ENCODE assay signal across 8 mouse cellular contexts in the genomic region with DNA sequence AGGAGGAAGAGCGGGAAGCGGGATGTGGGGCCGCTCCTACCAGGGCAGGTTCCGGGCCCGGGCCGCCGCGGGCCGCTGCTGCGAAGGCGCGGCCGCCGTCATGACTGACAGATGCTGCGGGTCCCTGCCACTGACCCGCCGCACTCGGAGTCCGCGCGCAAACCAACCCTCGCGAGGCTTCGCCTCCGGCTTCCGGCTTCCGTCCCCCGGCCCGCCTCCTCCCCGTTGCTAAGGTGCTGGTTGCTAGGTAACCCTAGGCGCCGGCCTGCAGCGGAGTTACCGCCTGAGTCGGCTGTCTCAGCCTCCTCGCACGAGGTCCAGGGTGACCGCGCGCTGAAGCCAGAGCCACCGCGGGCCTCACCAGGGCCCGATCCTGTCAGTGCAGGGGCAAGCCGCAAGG. TPM values are rescaled to one million over a fixed set of nuclear protein-coding genes. Genes with fewer than 3 reads are reported as not detected.
DNase-seq lines count a peak whose midpoint lies in the region; ATAC-seq and TF ChIP-seq lines count a peak whose summit lies in the region.

Gene Rfc5, minus strand, starts transcription at position 171 of the 400 bp plus-strand sequence.

- H3K9me3 ChIP-seq in CH12.LX (replicated peaks; ENCODE audit: low read length), result peaks cover 24% of the 10 kb centered on the region
- H3K9me3 ChIP-seq in forebrain, embryonic 12.5 days, result 0 out of 2 replicates have a peak, but pooled peaks cover 10% of the 10 kb centered on the region
- H3K9me3 ChIP-seq in heart, postnatal 0 days (replicated peaks; ENCODE audit: control insufficient read depth, low read length), result peaks cover 12% of the 10 kb centered on the region; the same call in 1 of the 2 replicates
- no peaks in the 10 kb centered on the region for H3K9me3 ChIP-seq in liver, embryonic 16.5 days (replicated peaks; ENCODE audit: control insufficient read depth, low read length)
- no peaks in the 10 kb centered on the region for H3K9me3 ChIP-seq in neural tube, embryonic 13.5 days

- H3K9ac ChIP-seq in CH12.LX (ENCODE audit: insufficient read depth, low read depth), result peak within 1 kb of the TSS; percentile 92
- peak within 1 kb of the TSS; percentile 88 for H3K9ac ChIP-seq in forebrain, embryonic 12.5 days
- peak within 1 kb of the TSS; percentile 63 for H3K9ac ChIP-seq in heart, postnatal 0 days (replicated peaks; ENCODE audit: low read depth, low read length)
- H3K9ac ChIP-seq in liver, embryonic 16.5 days (ENCODE audit: low read depth, low read length), result peak within 1 kb of the TSS; percentile 89
- H3K9ac ChIP-seq in neural tube, embryonic 13.5 days, result peak within 1 kb of the TSS; percentile 89

- peak; percentile 93 for TF ChIP-seq POLR2A in CH12.LX (IDR thresholded peaks at IDR 0.05; ENCODE audit: low read depth, low read length)
- TF ChIP-seq POLR2A in testis, adult 2 months (IDR thresholded peaks at IDR 0.05; ENCODE audit: control insufficient read depth, low read depth, low read length), result peak; percentile 54; the same call in 1 of the 2 replicates

- peak within 1 kb of the TSS; percentile 65 for H3K4me2 ChIP-seq in CH12.LX (ENCODE audit: insufficient read depth, low read depth, poor library complexity, severe bottlenecking)
- H3K4me2 ChIP-seq in forebrain, embryonic 12.5 days, result peak within 1 kb of the TSS; percentile 65
- peak within 1 kb of the TSS; percentile 89 for H3K4me2 ChIP-seq in heart, postnatal 0 days (ENCODE audit: low read depth, low read length)
- peak within 1 kb of the TSS; percentile 88 for H3K4me2 ChIP-seq in liver, embryonic 16.5 days (ENCODE audit: low read depth, low read length)
- peak within 1 kb of the TSS; percentile 81 for H3K4me2 ChIP-seq in neural tube, embryonic 13.5 days

- no peak for TF ChIP-seq CTCF in CH12.LX (conservative IDR thresholded peaks at IDR 0.05 in 1 of 2, IDR thresholded peaks at IDR 0.05 in 1 of 2; ENCODE audit: low read depth in 2 of 2, low read length in 2 of 2)
- no peak for TF ChIP-seq CTCF in heart, postnatal 0 days (IDR thresholded peaks at IDR 0.05; ENCODE audit: low read depth)
- TF ChIP-seq CTCF in testis, adult 2 months (IDR thresholded peaks at IDR 0.05; ENCODE audit: control insufficient read depth, insufficient read depth, insufficient replicate concordance, low read depth, low read length), result no peak

- TF ChIP-seq RAD21 in CH12.LX (IDR thresholded peaks at IDR 0.05; ENCODE audit: low read depth, low read length), result no peak; the same call in 1 of the 2 replicates

- ATAC-seq in forebrain, embryonic 12.5 days (ENCODE audit: low FRiP score), result peak; percentile 96
- ATAC-seq in heart, postnatal 0 days (ENCODE audit: insufficient read depth, low read depth), result peak; percentile 98
- peak; percentile 97 for ATAC-seq in liver, embryonic 16.5 days (ENCODE audit: low read depth)
- ATAC-seq in neural tube, embryonic 13.5 days (ENCODE audit: low read depth), result peak; percentile 96

- in situ Hi-C loops in CH12.LX (cut with MboI; ENCODE audit: low pct_ligation_motif_present, low pct_unique_long_range_greater_than_20kb, low sequenced_read_pairs), result loop anchor here (10.0 kb wide), 1 partner anchor 96 kb away; no protein-coding TSS in a partner anchor

- peaks cover 31% of the 10 kb centered on the region for H3K79me2 ChIP-seq in CH12.LX (replicated peaks; ENCODE audit: control insufficient read depth, extremely low read depth, insufficient read depth, poor library complexity, severe bottlenecking)

- DNase-seq in CH12.LX (ENCODE audit: extremely low read depth), result peak; percentile 96
- DNase-seq in c-Kit-positive CD71-positive TER-119-negative erythroid progenitor cells, embryonic 14.5 days (ENCODE audit: low read depth), result peak; percentile 93
- DNase-seq in heart, postnatal 0 days (ENCODE audit: low spot score), result peak; percentile 95
- DNase-seq in kidney, postnatal 4 days, result peak; percentile 97 to 98

- H3K27me3 ChIP-seq in CH12.LX (replicated peaks), result no peaks in the 10 kb centered on the region
- no peaks in the 10 kb centered on the region for H3K27me3 ChIP-seq in forebrain, embryonic 12.5 days
- no peaks in the 10 kb centered on the region for H3K27me3 ChIP-seq in heart, postnatal 0 days (ENCODE audit: control insufficient read depth, insufficient read depth, low read length)
- H3K27me3 ChIP-seq in liver, embryonic 16.5 days (ENCODE audit: control insufficient read depth, insufficient read depth, low read depth, low read length), result no peaks in the 10 kb centered on the region
- H3K27me3 ChIP-seq in neural tube, embryonic 13.5 days, result no peaks in the 10 kb centered on the region
- no peaks in the 10 kb centered on the region for H3K27me3 ChIP-seq in testis, adult 2 months (ENCODE audit: control insufficient read depth, insufficient read depth, low read length)

- dilution Hi-C loops in CH12.LX (cut with MboI; ENCODE audit: extremely low pct_ligation_motif_present, extremely low pct_unique_long_range_greater_than_20kb, low sequenced_read_pairs), result no loop called here

- H3K36me3 ChIP-seq in CH12.LX (replicated peaks in 1 of 2; ENCODE audit: control insufficient read depth in 1 of 2, insufficient read depth in 1 of 2, low read length in 1 of 2), result peaks cover 26 to 39% of the 10 kb centered on the region in 2 experiments
- peaks cover 27% of the 10 kb centered on the region for H3K36me3 ChIP-seq in forebrain, embryonic 12.5 days (replicated peaks)
- peaks cover 21% of the 10 kb centered on the region; the same call in 1 of the 2 replicates for H3K36me3 ChIP-seq in heart, postnatal 0 days (replicated peaks; ENCODE audit: control insufficient read depth, insufficient read depth, low read length)
- peaks cover 5% of the 10 kb centered on the region; the same call in 1 of the 2 replicates for H3K36me3 ChIP-seq in liver, embryonic 16.5 days (ENCODE audit: control insufficient read depth, insufficient read depth)
- peaks cover 21% of the 10 kb centered on the region for H3K36me3 ChIP-seq in neural tube, embryonic 13.5 days
- no peaks in the 10 kb centered on the region for H3K36me3 ChIP-seq in testis, adult 2 months (ENCODE audit: control insufficient read depth, insufficient read depth, low read length)

- under 1% methylated on average over 44 of the region's 44 CpGs for WGBS in forebrain, embryonic 12.5 days
- under 1% methylated on average over 43 of the region's 44 CpGs for WGBS in heart, postnatal 0 days
- under 1% methylated on average over 36 of the region's 44 CpGs for WGBS in liver, embryonic 16.5 days (ENCODE audit: insufficient replicate concordance)
- WGBS in neural tube, embryonic 13.5 days, result under 1% methylated on average over 44 of the region's 44 CpGs

- H3K4me1 ChIP-seq in CH12.LX (ENCODE audit: control insufficient read depth in 1 of 2, insufficient read depth in 2 of 2), result peaks cover 15 to 42% of the 10 kb centered on the region in 2 experiments
- H3K4me1 ChIP-seq in forebrain, embryonic 12.5 days, result peaks cover 17% of the 10 kb centered on the region
- no peaks in the 10 kb centered on the region for H3K4me1 ChIP-seq in heart, postnatal 0 days (ENCODE audit: control insufficient read depth, insufficient read depth)
- peaks cover 10% of the 10 kb centered on the region for H3K4me1 ChIP-seq in liver, embryonic 16.5 days (ENCODE audit: control insufficient read depth, low read depth, low read length)
- H3K4me1 ChIP-seq in neural tube, embryonic 13.5 days (replicated peaks), result peaks cover 10% of the 10 kb centered on the region
- peaks cover 4% of the 10 kb centered on the region for H3K4me1 ChIP-seq in testis, adult 2 months (ENCODE audit: control insufficient read depth, insufficient read depth, low read length)

- TF ChIP-seq EP300 in CH12.LX (IDR thresholded peaks at IDR 0.05; ENCODE audit: low read length), result no peak
- TF ChIP-seq EP300 in heart, postnatal 0 days (IDR thresholded peaks at IDR 0.05; ENCODE audit: low read depth), result no peak

- peak within 1 kb of the TSS; percentile 48 for H3K27ac ChIP-seq in CH12.LX (ENCODE audit: insufficient read depth, low read depth)
- peak within 1 kb of the TSS; percentile 75 for H3K27ac ChIP-seq in forebrain, embryonic 12.5 days
- H3K27ac ChIP-seq in heart, postnatal 0 days (ENCODE audit: low read depth), result peak within 1 kb of the TSS; percentile 26
- H3K27ac ChIP-seq in liver, embryonic 16.5 days (ENCODE audit: low read length), result peak within 1 kb of the TSS; percentile 72
- H3K27ac ChIP-seq in neural tube, embryonic 13.5 days (replicated peaks), result peak within 1 kb of the TSS; percentile 59
- H3K27ac ChIP-seq in testis, adult 2 months (ENCODE audit: control insufficient read depth, insufficient read depth, low read depth, low read length), result no peak within 1 kb of the TSS; the same call in 1 of the 2 replicates

- H3K4me3 ChIP-seq in CH12.LX (replicated peaks in 1 of 3; ENCODE audit: low read depth in 2 of 3, low read length in 2 of 3, poor library complexity in 1 of 3), result peak within 1 kb of the TSS; percentile 84 to 99 (median 96)
- peak within 1 kb of the TSS; percentile 78 for H3K4me3 ChIP-seq in forebrain, embryonic 12.5 days (replicated peaks)
- peak within 1 kb of the TSS; percentile 69 for H3K4me3 ChIP-seq in heart, postnatal 0 days (ENCODE audit: low read depth, low read length)
- H3K4me3 ChIP-seq in liver, embryonic 16.5 days (ENCODE audit: low read depth, low read length), result peak within 1 kb of the TSS; percentile 92
- peak within 1 kb of the TSS; percentile 80 for H3K4me3 ChIP-seq in neural tube, embryonic 13.5 days
- peak within 1 kb of the TSS; percentile 93 for H3K4me3 ChIP-seq in testis, adult 2 months (ENCODE audit: control insufficient read depth, low read depth, low read length)

TF ChIP-seq in CH12.LX, 34 proteins besides CTCF, POLR2A, EP300 and RAD21 (continues in another document):
- TF ChIP-seq CHD1 (IDR thresholded peaks at IDR 0.05; ENCODE audit: low read depth, low read length) (no peak), MAX (IDR thresholded peaks at IDR 0.05; ENCODE audit: low read length) (peak; percentile 91), CHD2 (IDR thresholded peaks at IDR 0.05; ENCODE audit: low read length) (peak; percentile 98), SIN3A (IDR thresholded peaks at IDR 0.05; ENCODE audit: low read length) (peak; percentile 92), NRF1 (IDR thresholded peaks at IDR 0.05; ENCODE audit: low read depth, low read length) (peak; percentile 48; the same call in 1 of the 2 replicates), MYC (IDR thresholded peaks at IDR 0.05; ENCODE audit: low read depth, low read length) (peak; percentile 71)

RNA-seq across cellular contexts. Expression of gene Rfc5, which starts in this region (rescaled TPM):
- total RNA-seq in CH12.LX (2012; rRNA removed) (137 and 176 TPM in 2 replicates), CH12.LX (2014; rRNA removed) (186 and 188 TPM in 2 replicates)
- 191 and 221 TPM in 2 replicates for polyA plus RNA-seq in CH12.LX (2012; ENCODE audit: insufficient read length, low read depth)
- 82.0 and 86.0 TPM in 2 replicates for polyA plus RNA-seq in forebrain, embryonic 12.5 days (2016; fragmentation: Nextera tagmentation; extraction: Ambion mirVana)
- total RNA-seq in heart, postnatal 0 days (2014; rRNA removed; ENCODE audit: low replicate concordance), result 19.8 and 36.3 TPM in 2 replicates
- polyA plus RNA-seq in heart, postnatal 0 days (2015; fragmentation: Nextera tagmentation; extraction: Ambion mirVana), result 19.2 and 19.4 TPM in 2 replicates
- 44.3 and 46.6 TPM in 2 replicates for polyA plus RNA-seq in liver, embryonic 16.5 days (2015; fragmentation: Nextera tagmentation; extraction: Ambion mirVana)
- 30.2 and 35.8 TPM in 2 replicates for polyA plus RNA-seq in neural tube, embryonic 13.5 days (2015; fragmentation: Nextera tagmentation; extraction: Ambion mirVana)
- 3.6 and 5.7 TPM in 2 replicates for polyA plus RNA-seq in testis, adult 2 months (2012; rRNA removed)
